Mouse (Mus musculus): ENCODE measurements around the gene Mob3b.

DNA sequence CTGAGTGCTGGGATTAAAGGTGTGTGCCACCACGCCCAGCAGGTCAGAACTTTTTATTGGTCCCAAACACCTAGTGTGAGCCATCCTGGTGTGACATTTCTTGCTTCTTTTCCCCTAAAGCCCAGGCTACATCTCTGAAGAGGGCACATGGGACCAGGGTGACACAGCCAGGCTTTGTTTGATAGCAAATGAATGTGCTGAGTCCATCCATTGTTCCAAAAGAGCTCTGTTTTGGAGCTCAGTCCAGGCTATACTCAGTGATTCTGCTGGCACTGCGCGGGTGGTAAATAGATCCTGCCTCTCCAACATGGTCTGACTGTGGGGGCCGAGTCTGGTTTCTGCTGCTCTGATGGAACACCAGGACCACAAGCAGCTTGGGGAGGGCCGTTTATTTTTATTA, 10.6 kb upstream of the Mob3b start:
- no peak for TF ChIP-seq TAL1 (IDR thresholded peaks at IDR 0.05; ENCODE audit: low read length)
- TF ChIP-seq GATA1 (IDR thresholded peaks at IDR 0.05; ENCODE audit: low read length): no peak

Data from erythroblast, embryonic 14.5 days (primary cell).